Mouse (Mus musculus): Measurements from ENCODE around the gene Akap8.

DNA sequence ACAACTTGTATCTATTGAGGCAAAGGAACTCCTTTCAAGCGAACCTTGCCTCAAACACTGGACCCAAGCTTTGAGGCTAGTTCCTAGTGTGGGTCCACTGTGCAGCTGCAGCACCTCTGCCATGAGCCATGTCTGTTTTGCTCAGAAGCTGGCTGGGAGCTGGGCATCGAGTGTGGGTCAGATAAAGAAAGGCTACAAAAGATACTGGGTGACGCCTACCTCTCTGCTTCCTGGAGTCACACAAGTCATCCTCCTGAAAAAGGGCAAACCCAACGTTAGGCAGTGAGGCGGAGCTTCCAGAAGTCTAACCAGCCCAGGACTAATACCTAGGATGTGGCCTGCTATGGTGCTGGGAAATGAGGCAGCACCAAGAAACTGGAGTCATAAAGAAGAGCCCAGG is 7.1 kb downstream of the Akap8 start:
- TF ChIP-seq CTCF (IDR thresholded peaks at IDR 0.05; ENCODE audit: insufficient read depth, low read length) (no peak), POLR2A (IDR thresholded peaks at IDR 0.05; ENCODE audit: borderline replicate concordance, extremely low read depth, low read depth, low read length) (no peak)

All from lung, adult 2 months (tissue).